Mouse (Mus musculus) hindbrain, embryonic 13.5 days (tissue): Measurements from ENCODE around the gene Gm17581. TPM values are rescaled to one million over a fixed set of nuclear protein-coding genes. Genes with fewer than 3 reads are reported as not detected.
"Not testable (repeated sequence)": the region's sequence is repeated elsewhere in the genome, so short reads cannot be mapped to it uniquely, and the experiment has no call there.

Experiments used
- ATAC-seq: fragments of 200-750 bp; cut with Nextera tagmentation; 2 replicates; pipeline ENCODE4 v1.8.0; 2017; ENCODE audit warnings: moderate TSS enrichment; ENCODE audit not compliant: low FRiP score
- H3K27ac ChIP-seq: fragments of 300-500 bp; sonication (generic); 2 replicates; pipeline ENCODE4 v1.5.1; 2015; ENCODE audit warnings: inconsistent platforms, mild to moderate bottlenecking, moderate library complexity
- H3K27me3 ChIP-seq: fragments of 300-500 bp; sonication (generic); 2 replicates; pipeline ENCODE4 v1.6.1; 2015; ENCODE audit warnings: mild to moderate bottlenecking, inconsistent platforms
- H3K36me3 ChIP-seq: fragments of 300-500 bp; sonication (generic); 2 replicates; pipeline ENCODE4 v1.6.1; 2015; ENCODE audit warnings: mild to moderate bottlenecking, inconsistent platforms
- H3K4me1 ChIP-seq: fragments of 300-500 bp; sonication (generic); replicated peaks from 2 replicates; pipeline ENCODE4 v1.6.1; 2015; ENCODE audit warnings: inconsistent platforms
- H3K4me2 ChIP-seq: fragments of 300-500 bp; sonication (generic); 2 replicates; pipeline ENCODE4 v1.6.1; 2015; ENCODE audit warnings: inconsistent platforms, mild to moderate bottlenecking, moderate library complexity
- H3K4me3 ChIP-seq: fragments of 300-500 bp; sonication (generic); 2 replicates; pipeline ENCODE4 v1.5.1; 2015; ENCODE audit warnings: mild to moderate bottlenecking, inconsistent platforms
- H3K9ac ChIP-seq: fragments of 300-500 bp; sonication (generic); 2 replicates; pipeline ENCODE4 v1.6.1; 2015; ENCODE audit warnings: mild to moderate bottlenecking, inconsistent platforms
- H3K9me3 ChIP-seq: fragments of 300-500 bp; sonication (generic); 2 replicates; pipeline ENCODE4 v1.6.1; 2016; ENCODE audit warnings: inconsistent platforms
- WGBS: fragments of 180-500 bp; shearing (Covaris S2); methylation state at CpG from one replicate; pipeline ENCODE4 v1.1.7; 2015; 5-methylcytosine and 5-hydroxymethylcytosine counted together
- polyA plus RNA-seq: library from polyadenylated mRNA; unstranded; fragments of >200 nt; fragmentation: Nextera tagmentation; extraction: Ambion mirVana; gene quantifications from 2 replicates; pipeline ENCODE4 v1.2.1, GENCODE M21; 2015

The Gm17581 gene
- polyA plus RNA-seq, result not detected in 2 replicates

DNA sequence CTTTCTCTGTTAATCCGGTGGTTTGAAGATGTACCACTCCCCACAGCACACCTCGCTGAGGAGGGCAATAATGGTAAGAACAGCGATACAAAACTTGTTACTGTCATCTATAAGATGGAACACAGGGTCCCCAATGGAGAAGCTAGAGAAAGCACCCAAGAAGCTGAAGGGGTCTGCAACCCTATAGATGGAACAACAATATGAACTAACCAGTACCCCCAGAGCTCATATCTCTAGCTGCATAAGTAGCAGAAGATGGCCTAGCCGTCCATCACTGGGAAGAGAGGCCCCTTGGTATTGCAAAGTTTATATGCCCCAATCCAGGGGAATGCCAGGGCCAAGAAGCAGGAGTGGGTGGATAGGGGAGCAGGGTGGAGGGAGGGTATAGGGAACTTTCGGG is at the start of gene Gm17581:
Gene Gm17581 (minus strand): TSS at position 101 of the 400 bp plus-strand sequence.
- H3K4me2 ChIP-seq, H3K27ac ChIP-seq, H3K4me1 ChIP-seq, H3K27me3 ChIP-seq, H3K36me3 ChIP-seq, H3K4me3 ChIP-seq, H3K9ac ChIP-seq, H3K9me3 ChIP-seq, ATAC-seq: not testable (repeated sequence)
- 90% methylated on average over 5 of the region's 5 CpGs for whole genome bisulfite sequencing

DNA sequence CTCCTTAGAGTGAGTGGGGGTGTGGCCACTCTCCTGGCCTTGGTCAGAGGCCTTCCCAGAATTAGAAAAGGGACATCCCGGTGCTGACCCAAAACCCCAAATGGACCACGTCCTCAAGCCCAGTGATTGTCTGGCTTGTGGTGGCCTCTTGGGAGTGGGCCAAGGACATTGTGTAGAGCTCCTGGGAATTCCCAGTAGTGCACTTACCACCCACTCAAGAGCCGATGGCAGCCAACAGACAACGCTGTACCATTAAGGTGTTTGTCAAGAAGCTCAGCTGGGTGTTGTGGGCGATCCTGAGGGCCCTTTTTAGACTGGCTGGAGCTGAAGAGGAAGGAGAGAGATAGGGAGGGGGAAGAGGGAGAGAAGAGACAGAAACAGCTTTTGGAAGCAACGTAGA is 48.9 kb upstream of the Gm17581 start:
- no peak overlapping the region for H3K4me2 ChIP-seq
- peaks cover 9% of the 10 kb centered on the region; the same call in 1 of the 2 replicates for H3K4me1 ChIP-seq
- H3K4me3 ChIP-seq, result no peak overlapping the region
- no peak for ATAC-seq
- H3K36me3 ChIP-seq, result no peaks in the 10 kb centered on the region
- 78% methylated on average over 6 of the region's 6 CpGs for WGBS
- no peaks in the 10 kb centered on the region for H3K27me3 ChIP-seq
- H3K27ac ChIP-seq, result no peak overlapping the region
- H3K9me3 ChIP-seq, result no peaks in the 10 kb centered on the region
- H3K9ac ChIP-seq, result no peak overlapping the region

DNA sequence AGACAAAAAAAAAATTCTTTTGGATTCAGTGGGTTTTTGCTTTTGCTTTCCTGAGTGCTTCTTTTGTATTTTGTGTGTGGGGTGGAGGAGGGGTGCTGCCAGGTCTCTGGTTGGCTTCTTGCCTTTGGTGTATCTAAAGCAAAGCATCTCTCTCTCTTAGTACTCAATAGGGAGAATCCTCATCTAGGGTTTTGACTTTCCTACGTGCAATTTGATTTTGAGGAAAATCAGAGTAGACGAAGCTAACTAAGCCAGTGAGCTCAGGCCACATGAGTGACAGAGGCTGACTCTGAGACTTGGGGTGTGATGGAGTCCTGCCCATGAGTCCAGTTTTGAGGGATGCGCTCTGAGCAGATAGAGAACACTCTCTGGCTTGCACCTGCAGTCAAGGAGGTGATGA is 43.8 kb upstream of the Gm17581 start:
- no peak overlapping the region for H3K4me3 ChIP-seq
- no peaks in the 10 kb centered on the region for H3K36me3 ChIP-seq
- no peak overlapping the region for H3K4me2 ChIP-seq
- peak overlapping the region; percentile 29; the same call in 1 of the 2 replicates for H3K9ac ChIP-seq
- H3K9me3 ChIP-seq, result no peaks in the 10 kb centered on the region
- H3K4me1 ChIP-seq, result peaks cover 46% of the 10 kb centered on the region
- 86% methylated on average over 3 of the region's 3 CpGs for WGBS
- peaks cover 5% of the 10 kb centered on the region; the same call in 1 of the 2 replicates for H3K27me3 ChIP-seq
- H3K27ac ChIP-seq, result no peak overlapping the region
- no peak for ATAC-seq

DNA sequence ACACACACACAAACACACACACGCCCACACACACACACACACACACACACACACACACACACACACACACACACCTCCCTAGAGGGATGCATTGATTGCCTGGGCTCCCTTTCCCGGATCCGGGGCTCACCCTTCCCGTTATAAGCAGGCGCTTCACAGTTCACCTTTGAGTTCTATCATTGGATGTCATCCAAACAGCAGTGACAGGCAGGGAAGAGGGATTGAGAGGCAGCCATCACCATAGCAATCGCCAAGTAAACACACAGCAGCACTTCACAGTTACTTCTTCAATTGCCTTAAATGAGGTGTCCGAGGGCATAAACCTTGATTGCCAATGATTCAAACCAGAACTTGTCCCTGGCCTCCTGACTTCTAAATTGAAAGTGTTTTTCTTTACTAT is 43.4 kb upstream of the Gm17581 start:
- Histone ChIP-seq H3K27ac (no peak overlapping the region), H3K9ac (no peak overlapping the region), H3K4me2 (no peak overlapping the region), H3K4me1 (peaks cover 48% of the 10 kb centered on the region), H3K36me3 (no peaks in the 10 kb centered on the region), H3K27me3 (peaks cover 9% of the 10 kb centered on the region; the same call in 1 of the 2 replicates), H3K9me3 (no peaks in the 10 kb centered on the region), H3K4me3 (no peak overlapping the region)
- WGBS, result 42% methylated on average over 7 of the region's 7 CpGs
- no peak for ATAC-seq

DNA sequence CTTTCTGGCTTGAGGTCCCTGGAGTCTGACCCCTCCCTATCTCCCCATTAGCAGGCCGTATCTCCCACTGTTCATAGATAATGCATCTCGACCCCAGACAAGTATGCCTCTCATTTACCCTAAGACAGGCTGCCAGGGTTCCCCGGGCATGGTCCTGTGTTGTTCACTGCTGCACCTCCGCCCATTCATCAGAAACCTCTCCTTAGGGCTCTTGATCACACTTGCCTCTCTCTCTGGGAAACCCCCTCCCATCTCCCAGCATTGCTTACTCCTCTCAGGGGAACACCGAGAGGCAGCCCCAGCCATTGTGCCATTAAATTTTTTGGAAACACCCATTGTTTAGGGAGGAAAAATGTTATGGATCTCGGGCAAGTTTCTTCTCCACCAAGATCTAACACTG is 42.3 kb upstream of the Gm17581 start:
- peak overlapping the region; percentile 63 for H3K4me2 ChIP-seq
- ATAC-seq, result no peak
- peak overlapping the region; percentile 52 for H3K27ac ChIP-seq
- peaks cover 48% of the 10 kb centered on the region for H3K4me1 ChIP-seq
- peaks cover 18% of the 10 kb centered on the region for H3K27me3 ChIP-seq
- H3K4me3 ChIP-seq, result no peak overlapping the region
- H3K9ac ChIP-seq, result 0 out of 2 replicates have a peak overlapping the region, but pooled peaks have one; percentile 30
- H3K36me3 ChIP-seq, result no peaks in the 10 kb centered on the region
- no peaks in the 10 kb centered on the region for H3K9me3 ChIP-seq
- 50% methylated on average over 6 of the region's 6 CpGs for WGBS

DNA sequence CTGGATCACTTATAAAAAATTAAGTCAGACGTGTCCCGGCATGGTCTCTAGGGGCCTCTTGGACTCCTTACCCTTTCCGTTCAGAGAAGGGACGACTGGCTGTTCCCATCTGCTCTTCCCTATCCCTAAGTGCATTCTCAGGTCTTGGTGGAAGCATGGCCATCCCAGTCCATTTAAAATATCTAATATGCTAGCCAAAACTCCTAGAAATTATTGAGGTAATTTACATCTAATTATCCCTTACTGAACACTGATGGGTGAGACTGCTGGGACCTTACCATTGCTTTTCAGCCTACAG is 42.0 kb upstream of the Gm17581 start:
- ATAC-seq, result no peak
- H3K27me3 ChIP-seq, result peaks cover 22% of the 10 kb centered on the region
- H3K4me2 ChIP-seq, result peak overlapping the region; percentile 63
- H3K9me3 ChIP-seq, result no peaks in the 10 kb centered on the region
- H3K4me3 ChIP-seq, result no peak overlapping the region
- 0 out of 2 replicates have a peak overlapping the region, but pooled peaks have one; percentile 30 for H3K9ac ChIP-seq
- H3K27ac ChIP-seq, result no peak overlapping the region
- H3K36me3 ChIP-seq, result no peaks in the 10 kb centered on the region
- peaks cover 48% of the 10 kb centered on the region for H3K4me1 ChIP-seq
- WGBS, result 41% methylated on average over 4 of the region's 4 CpGs

DNA sequence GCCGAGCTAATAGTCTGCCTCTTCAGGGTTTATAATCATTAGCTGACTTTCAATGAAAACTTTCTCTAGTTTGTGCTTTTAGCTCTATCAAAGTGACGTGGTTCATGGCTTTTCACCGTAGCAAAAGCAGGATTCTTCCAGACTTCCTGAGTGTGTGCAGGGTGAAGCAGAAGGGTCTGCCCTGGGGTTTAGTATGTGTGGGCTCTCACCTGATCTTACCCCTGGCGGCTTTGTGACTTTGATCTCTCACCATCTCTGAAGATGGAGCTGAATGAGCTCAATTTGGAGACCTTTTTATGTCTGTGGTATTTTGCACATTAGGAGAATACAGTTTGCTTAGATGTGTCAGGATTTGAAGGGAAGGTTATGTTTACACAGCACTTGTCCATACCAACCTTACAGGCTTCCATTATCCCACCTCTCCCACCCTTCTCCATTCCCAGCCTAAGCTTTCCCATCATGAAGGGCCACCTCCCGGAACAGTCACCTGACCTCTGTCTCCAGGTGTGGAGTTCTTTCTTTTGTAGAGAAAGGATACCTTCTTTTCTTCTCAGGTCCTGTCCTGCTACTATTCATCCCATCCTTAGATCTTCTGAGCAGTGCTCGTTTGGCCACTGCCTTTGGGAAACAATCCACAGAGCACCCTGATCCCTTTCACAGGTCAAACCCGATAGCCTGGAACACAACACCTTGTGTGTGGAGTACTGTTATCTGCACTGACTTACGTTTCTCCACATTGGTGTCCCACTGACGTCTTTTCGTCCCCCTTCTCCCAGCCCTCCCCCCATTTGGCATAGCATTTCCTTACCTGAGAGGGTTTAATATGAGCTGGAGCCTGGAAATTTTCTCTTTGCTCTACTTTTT is 41.4 kb upstream of the Gm17581 start:
- Histone ChIP-seq H3K9ac (peak overlapping the region; percentile 29; the same call in 1 of the 2 replicates), H3K27me3 (peaks cover 28% of the 10 kb centered on the region), H3K9me3 (no peaks in the 10 kb centered on the region), H3K27ac (peak overlapping the region; percentile 35; the same call in 1 of the 2 replicates), H3K4me1 (peaks cover 48% of the 10 kb centered on the region), H3K4me2 (peak overlapping the region; percentile 63), H3K4me3 (peak overlapping the region; percentile 83), H3K36me3 (no peaks in the 10 kb centered on the region)
- WGBS, result 74% methylated on average over 10 of the region's 10 CpGs
- ATAC-seq, result no peak

DNA sequence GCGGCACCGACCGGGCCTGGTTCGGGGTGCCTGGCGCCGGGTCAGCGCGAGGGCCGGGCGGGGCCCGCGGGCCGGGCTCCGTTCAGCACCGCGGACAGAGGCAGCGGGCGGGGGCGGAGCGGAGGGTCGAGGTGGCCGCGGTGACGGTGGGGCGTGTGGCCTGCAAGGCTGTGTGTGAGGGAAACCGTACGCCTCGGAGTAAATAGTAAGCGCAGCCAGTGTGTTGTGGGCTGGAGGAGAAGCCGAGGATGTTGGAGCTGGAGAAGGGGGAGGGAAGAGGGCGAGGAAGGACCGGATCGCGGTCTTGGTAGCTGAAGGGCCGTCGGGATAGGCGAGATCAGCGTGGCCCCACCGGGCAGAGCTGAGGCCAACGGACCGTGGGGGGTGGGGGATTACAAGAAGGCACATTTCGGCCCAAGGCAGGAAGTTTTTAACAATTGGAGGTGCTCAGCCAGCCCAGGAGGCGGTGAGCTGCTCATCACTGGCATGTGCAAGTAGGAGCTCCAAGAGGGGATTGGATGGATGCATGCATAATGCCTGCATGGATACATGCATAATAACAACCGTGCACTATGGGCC is 40.1 kb upstream of the Gm17581 start:
- peak overlapping the region; percentile 83 for H3K4me3 ChIP-seq
- H3K4me2 ChIP-seq, result peak overlapping the region; percentile 63
- peak overlapping the region; percentile 93 for H3K27ac ChIP-seq
- no peaks in the 10 kb centered on the region for H3K9me3 ChIP-seq
- H3K9ac ChIP-seq, result peak overlapping the region; percentile 95
- peaks cover 48% of the 10 kb centered on the region for H3K4me1 ChIP-seq
- H3K27me3 ChIP-seq, result peaks cover 28% of the 10 kb centered on the region
- ATAC-seq, result peak; percentile 80
- WGBS, result 3% methylated on average over 42 of the region's 44 CpGs
- no peaks in the 10 kb centered on the region for H3K36me3 ChIP-seq

DNA sequence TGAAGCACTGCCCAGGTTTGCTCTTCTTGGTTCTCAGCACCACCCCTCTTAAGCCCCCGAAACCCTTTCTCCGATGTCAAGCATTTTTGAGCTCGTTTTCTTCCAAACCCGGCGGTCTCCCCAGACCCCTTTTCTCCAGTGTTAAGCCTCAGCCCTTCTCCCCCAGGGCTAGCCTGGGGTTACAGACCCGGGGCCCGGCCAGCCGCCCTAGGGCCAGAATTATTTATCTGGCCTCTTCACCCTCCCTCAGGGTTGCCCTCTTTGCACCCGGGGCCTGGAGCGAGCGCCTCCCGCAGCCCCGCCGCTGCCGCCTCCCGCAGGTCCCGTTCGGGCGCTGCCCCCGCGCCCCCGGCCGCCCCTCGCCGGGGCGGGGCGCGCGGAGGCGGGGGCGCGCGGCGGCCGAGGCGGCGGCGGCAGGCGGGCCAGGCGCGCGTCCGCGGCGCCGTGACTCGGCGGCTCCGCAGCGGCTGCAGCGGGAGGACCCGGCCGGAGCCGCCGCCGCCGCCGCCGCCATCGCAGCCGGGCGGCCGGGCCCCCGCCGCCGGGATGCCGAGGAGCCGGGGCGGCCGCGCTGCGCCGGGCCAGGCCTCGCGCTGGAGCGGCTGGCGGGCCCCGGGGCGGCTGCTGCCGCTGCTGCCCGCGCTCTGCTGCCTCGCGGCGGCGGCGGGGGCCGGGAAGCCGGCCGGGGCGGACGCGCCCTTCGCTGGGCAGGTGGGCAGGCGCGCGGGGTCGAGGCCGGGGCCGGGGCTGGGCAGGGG is 39.4 kb upstream of the Gm17581 start, which contains the start of gene Mmp24:
Gene Mmp24 (plus strand): TSS at position 416 of the 758 bp plus-strand sequence.
- H3K9me3 ChIP-seq, result no peaks in the 10 kb centered on the region
- peak within 1 kb of the TSS; percentile 95 for H3K9ac ChIP-seq
- WGBS, result 2% methylated on average over 33 of the region's 100 CpGs
- peaks cover 48% of the 10 kb centered on the region for H3K4me1 ChIP-seq
- peak within 1 kb of the TSS; percentile 72 for H3K4me2 ChIP-seq
- no peak for ATAC-seq
- H3K27me3 ChIP-seq, result peaks cover 28% of the 10 kb centered on the region
- H3K27ac ChIP-seq, result peak within 1 kb of the TSS; percentile 93
- H3K4me3 ChIP-seq, result peak within 1 kb of the TSS; percentile 83
- no peaks in the 10 kb centered on the region for H3K36me3 ChIP-seq

DNA sequence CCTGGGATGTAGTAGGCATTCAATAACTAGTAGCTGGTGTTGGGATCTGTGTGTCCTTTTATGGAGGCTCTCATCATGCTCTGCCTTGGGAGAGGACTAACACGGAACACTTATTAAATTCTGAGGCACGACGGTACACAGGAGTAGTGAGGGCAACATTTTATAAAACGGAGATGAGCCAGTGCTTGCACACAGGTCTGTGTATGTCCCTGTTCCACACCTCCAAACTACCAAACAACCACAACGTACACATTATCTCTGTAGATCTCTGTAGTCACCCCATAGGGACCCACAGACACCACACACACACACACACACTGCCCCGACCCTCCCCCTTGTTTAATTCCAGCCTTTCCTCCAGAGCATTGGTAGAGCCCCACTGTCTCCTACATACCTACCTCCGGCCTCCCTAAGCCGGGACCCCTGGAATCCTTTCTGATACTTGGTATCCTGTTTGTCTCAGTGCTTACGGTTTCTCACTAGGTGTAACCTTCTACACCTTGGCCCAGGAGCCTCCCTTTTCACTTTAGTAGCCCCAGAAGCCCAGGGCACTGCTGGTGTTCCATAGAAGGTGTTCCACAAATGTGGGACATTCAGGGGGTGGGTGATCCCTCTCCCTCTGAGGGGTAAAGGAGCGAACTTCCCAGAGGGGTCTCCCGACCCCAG is 38.7 kb upstream of the Gm17581 start:
- Histone ChIP-seq H3K4me3 (peak overlapping the region; percentile 83), H3K9me3 (no peaks in the 10 kb centered on the region), H3K27ac (no peak overlapping the region; the same call in 1 of the 2 replicates), H3K36me3 (no peaks in the 10 kb centered on the region), H3K27me3 (peaks cover 28% of the 10 kb centered on the region), H3K9ac (peak overlapping the region; percentile 76), H3K4me2 (peak overlapping the region; percentile 72), H3K4me1 (peaks cover 44% of the 10 kb centered on the region)
- ATAC-seq, result no peak
- WGBS, result 61% methylated on average over 11 of the region's 11 CpGs

DNA sequence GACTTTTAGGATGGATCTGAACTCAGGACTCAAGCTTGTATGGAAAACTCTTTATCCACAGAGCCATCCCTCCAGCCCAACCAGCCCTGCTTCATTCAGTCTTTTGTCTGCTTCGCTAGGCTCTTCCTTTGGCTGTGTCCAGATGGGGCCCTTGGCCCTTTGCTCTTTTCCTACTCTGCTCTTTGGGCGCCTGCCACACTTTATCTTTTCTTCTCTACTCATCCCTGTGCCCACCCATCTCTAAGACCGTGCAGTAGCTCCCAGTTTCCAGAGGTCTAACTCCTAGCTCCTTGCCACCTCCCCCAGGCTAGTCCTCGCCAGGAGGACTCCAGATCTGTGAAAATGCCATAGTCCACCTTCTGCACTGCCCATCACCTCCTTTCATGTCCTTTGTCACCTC is 38.0 kb upstream of the Gm17581 start:
- H3K27ac ChIP-seq, result no peak overlapping the region
- WGBS, result 60% methylated on average over 4 of the region's 4 CpGs
- no peak overlapping the region for H3K4me3 ChIP-seq
- peaks cover 28% of the 10 kb centered on the region for H3K27me3 ChIP-seq
- H3K9me3 ChIP-seq, result no peaks in the 10 kb centered on the region
- H3K9ac ChIP-seq, result no peak overlapping the region
- peaks cover 36% of the 10 kb centered on the region for H3K4me1 ChIP-seq
- no peak for ATAC-seq
- no peak overlapping the region for H3K4me2 ChIP-seq
- no peaks in the 10 kb centered on the region for H3K36me3 ChIP-seq
